Mouse (Mus musculus) heart, postnatal 0 days (tissue): ENCODE results near the gene Gm20817. TPM values are rescaled to one million over a fixed set of nuclear protein-coding genes. Genes with fewer than 3 reads are reported as not detected.
"Not testable (repeated sequence)": the region's sequence is repeated elsewhere in the genome, so short reads cannot be mapped to it uniquely, and the experiment has no call there.

Experiments
- ATAC-seq: fragments of 200-750 bp; cut with Nextera tagmentation; 2 replicates; pipeline ENCODE4 v1.8.0; 2017; ENCODE audit warnings: low read depth, moderate number of reproducible peaks, moderate library complexity; ENCODE audit not compliant: insufficient read depth
- DNase-seq: peaks from one replicate; pipeline ENCODE4 v3.0.0-alpha.2; 2016; ENCODE audit warnings: low spot score
- H3K27ac ChIP-seq: fragments of 300-500 bp; sonication (generic); 2 replicates; pipeline ENCODE4 v1.5.1; 2014; ENCODE audit warnings: low read depth, mild to moderate bottlenecking
- H3K27me3 ChIP-seq: fragments of 300-500 bp; sonication (generic); 2 replicates; pipeline ENCODE4 v1.6.1; 2014; ENCODE audit warnings: low read length, mixed read lengths; ENCODE audit not compliant: control insufficient read depth, insufficient read depth
- H3K36me3 ChIP-seq: fragments of 300-500 bp; sonication (generic); replicated peaks from 2 replicates; pipeline ENCODE4 v1.6.1; 2014; ENCODE audit warnings: low read length, mixed read lengths; ENCODE audit not compliant: control insufficient read depth, insufficient read depth
- H3K4me1 ChIP-seq: fragments of 300-500 bp; sonication (generic); 2 replicates; pipeline ENCODE4 v1.6.1; 2014; ENCODE audit warnings: antibody characterized with exemption; ENCODE audit not compliant: control insufficient read depth, insufficient read depth
- H3K4me2 ChIP-seq: fragments of 300-500 bp; sonication (generic); 2 replicates; pipeline ENCODE4 v1.6.1; 2014; ENCODE audit warnings: low read depth, mild to moderate bottlenecking, low read length, moderate library complexity
- H3K4me3 ChIP-seq: fragments of 300-500 bp; sonication (generic); 2 replicates; pipeline ENCODE4 v1.5.1; 2014; ENCODE audit warnings: low read depth, low read length
- H3K9ac ChIP-seq: fragments of 300-500 bp; sonication (generic); replicated peaks from 2 replicates; pipeline ENCODE4 v1.6.1; 2014; ENCODE audit warnings: low read depth, low read length, mixed read lengths
- H3K9me3 ChIP-seq: fragments of 300-500 bp; sonication (generic); replicated peaks from 2 replicates; pipeline ENCODE4 v1.6.1; 2016; ENCODE audit warnings: low read length; ENCODE audit not compliant: control insufficient read depth
- WGBS: fragments of 180-500 bp; shearing (Covaris S2); extraction: QIAGEN DNeasy Blood & Tissue Kit; methylation state at CpG from one replicate; pipeline ENCODE4 v1.1.7; 2014; 5-methylcytosine and 5-hydroxymethylcytosine counted together
- polyA plus RNA-seq: library from polyadenylated mRNA; unstranded; fragments of >200 nt; fragmentation: Nextera tagmentation; extraction: Ambion mirVana; gene quantifications from 2 replicates; pipeline ENCODE4 v1.2.1, GENCODE M21; 2015
- total RNA-seq: library from RNA; depleted of rRNA; stranded (reverse); fragments of >200 nt; gene quantifications from 2 replicates; pipeline ENCODE4 v1.2.3, GENCODE M21; 2014; ENCODE audit warnings: low replicate concordance; rRNA removed

Gene Gm20817
- not detected in 2 replicates for total RNA-seq
- polyA plus RNA-seq = not detected in 2 replicates

DNA sequence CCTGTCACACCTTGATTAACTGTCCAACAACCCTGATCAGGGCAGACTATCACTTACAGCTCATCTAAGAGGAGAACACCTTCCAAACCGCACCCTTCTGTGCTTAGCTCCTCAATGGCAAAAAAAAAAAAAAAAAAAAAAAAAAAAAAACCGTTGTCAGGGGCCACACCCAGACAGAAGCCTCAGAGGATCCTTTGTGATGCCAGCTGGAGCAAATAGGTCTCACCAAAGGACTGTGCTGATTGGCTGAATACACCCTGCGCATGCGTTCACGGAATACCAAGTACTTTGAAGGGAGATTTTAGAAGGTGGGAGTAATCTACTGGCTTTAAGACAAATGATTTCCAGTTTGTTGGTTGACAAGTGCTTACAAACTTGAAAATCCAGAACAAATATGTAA, at the start of gene Gm20817:
Gm20817 (minus strand) TSS at position 101 of the 400 bp plus-strand sequence.
- not testable (repeated sequence) for ATAC-seq, H3K27me3 ChIP-seq, H3K27ac ChIP-seq, H3K36me3 ChIP-seq, H3K9ac ChIP-seq, H3K4me2 ChIP-seq, H3K9me3 ChIP-seq, H3K4me1 ChIP-seq, H3K4me3 ChIP-seq, DNase-seq
- no CpG with 5 or more reads among the region's 5 CpGs for WGBS
